Comparison of ENCODE assay signal across 40 mouse cellular contexts in genomic region chr4:52557672-52558071, GRCm38 (mm10). TPM values are rescaled to one million over a fixed set of nuclear protein-coding genes. Genes with fewer than 3 reads are reported as not detected.
"Had no signal": no experiment of that assay in that cellular context is flagged by ENCODE, and none has a peak within 500 bp of the region (broad histone marks: within the 10 kb centered on the region; RNA-seq: fewer than 3 reads in every experiment).

No protein-coding gene starts in this region.

- H3K27me3 ChIP-seq: heart, embryonic 12.5 days; hindbrain, embryonic 12.5 days; intestine, embryonic 15.5 days; limb, embryonic 12.5 days had no signal

- H3K9me3 ChIP-seq: heart, embryonic 10.5 days; heart, embryonic 12.5 days; hindbrain, embryonic 10.5 days; hindbrain, embryonic 12.5 days; intestine, embryonic 15.5 days; limb, embryonic 10.5 days; limb, embryonic 12.5 days had no signal

- ATAC-seq: hindbrain, embryonic 16.5 days; inflammation-experienced regulatory T-cells, adult 6 months; intestine, embryonic 15.5 days; intestine, postnatal 0 days had no signal

- H3K27ac ChIP-seq: gastrocnemius, adult 2 months; heart, embryonic 10.5 days; hindbrain, embryonic 10.5 days; hindbrain, embryonic 12.5 days; hindbrain, embryonic 14.5 days; intestine, embryonic 15.5 days; left cerebral cortex, adult 2 months; limb, embryonic 10.5 days; limb, embryonic 12.5 days had no signal

- H3K4me2 ChIP-seq: heart, embryonic 12.5 days; hindbrain, embryonic 12.5 days; hindbrain, embryonic 14.5 days; intestine, embryonic 15.5 days; limb, embryonic 12.5 days; liver, embryonic 11.5 days had no signal

- H3K9ac ChIP-seq: heart, embryonic 12.5 days; hindbrain, embryonic 12.5 days; hindbrain, embryonic 14.5 days; intestine, embryonic 15.5 days; limb, embryonic 12.5 days had no signal

- H3K4me1 ChIP-seq: heart, embryonic 10.5 days; heart, embryonic 12.5 days; hindbrain, embryonic 12.5 days; intestine, embryonic 15.5 days; limb, embryonic 10.5 days; limb, embryonic 12.5 days had no signal

- H3K36me3 ChIP-seq: heart, embryonic 10.5 days; heart, embryonic 12.5 days; hindbrain, embryonic 10.5 days; hindbrain, embryonic 12.5 days; intestine, embryonic 15.5 days; limb, embryonic 10.5 days; limb, embryonic 12.5 days had no signal

- DNase-seq: gastrocnemius, adult 2 months; gastrocnemius, postnatal 10 days; gastrocnemius, postnatal 25 days; heart, adult 18-20 months; heart, postnatal 10 days; heart, postnatal 4 days; kidney, adult 18-20 months; kidney, adult 8-10 months; kidney, postnatal 10 days; kidney, postnatal 25 days; kidney, postnatal 4 days; layer of hippocampus, adult 9-11 months; liver had no signal

- H3K4me3 ChIP-seq: gastrocnemius, adult 2 months; heart, embryonic 10.5 days; heart, embryonic 12.5 days; hindbrain, embryonic 10.5 days; hindbrain, embryonic 12.5 days; intestine, embryonic 15.5 days; left cerebral cortex, adult 2 months; limb, embryonic 10.5 days; limb, embryonic 12.5 days had no signal

RNA-seq across cellular contexts. Expression of gene Toporsl, which starts 38.4 kb away (rescaled TPM):
- total RNA-seq: gastrocnemius, adult 2 months; gastrocnemius, postnatal 10 days; gastrocnemius, postnatal 25 days; gastrocnemius, postnatal 4 days; granulocyte monocyte progenitor cell, adult 5-6 weeks; heart, adult 18-20 months; heart, adult 8-10 months; heart, postnatal 10 days; heart, postnatal 25 days; heart, postnatal 4 days; layer of hippocampus, adult 8-10 months; layer of hippocampus, postnatal 14 days; left cerebral cortex, adult 2 months; left cerebral cortex, postnatal 14 days; left cerebral cortex, postnatal 36 days had no signal
- polyA plus RNA-seq: frontal cortex, adult 2 months; heart, embryonic 10.5 days; heart, embryonic 12.5 days; heart, embryonic 14.5 days; heart, embryonic 16.5 days; hindbrain, embryonic 10.5 days; hindbrain, embryonic 12.5 days; hindbrain, embryonic 14.5 days; hindbrain, embryonic 16.5 days; inflammation-experienced regulatory T-cells, adult 6 months; intestine, embryonic 15.5 days; intestine, postnatal 0 days; kidney, embryonic 14.5 days; kidney, embryonic 16.5 days; limb, embryonic 10.5 days; limb, embryonic 12.5 days; limb, embryonic 14.5 days had no signal
